Mouse (Mus musculus) effector memory CD4-positive, alpha-beta T cell, adult 7 months (primary cell): Measurements from ENCODE around the gene Rsf1. TPM values are rescaled to one million over a fixed set of nuclear protein-coding genes. Genes with fewer than 3 reads are reported as not detected.

Experiments used
- polyA plus RNA-seq: library from polyadenylated mRNA; unstranded; fragments of 100-300 nt; shearing (Covaris generic); gene quantifications from one replicate; pipeline ENCODE4 v1.2.1, GENCODE M21; 2017

Gene Rsf1
- 44.6 TPM for polyA plus RNA-seq

DNA sequence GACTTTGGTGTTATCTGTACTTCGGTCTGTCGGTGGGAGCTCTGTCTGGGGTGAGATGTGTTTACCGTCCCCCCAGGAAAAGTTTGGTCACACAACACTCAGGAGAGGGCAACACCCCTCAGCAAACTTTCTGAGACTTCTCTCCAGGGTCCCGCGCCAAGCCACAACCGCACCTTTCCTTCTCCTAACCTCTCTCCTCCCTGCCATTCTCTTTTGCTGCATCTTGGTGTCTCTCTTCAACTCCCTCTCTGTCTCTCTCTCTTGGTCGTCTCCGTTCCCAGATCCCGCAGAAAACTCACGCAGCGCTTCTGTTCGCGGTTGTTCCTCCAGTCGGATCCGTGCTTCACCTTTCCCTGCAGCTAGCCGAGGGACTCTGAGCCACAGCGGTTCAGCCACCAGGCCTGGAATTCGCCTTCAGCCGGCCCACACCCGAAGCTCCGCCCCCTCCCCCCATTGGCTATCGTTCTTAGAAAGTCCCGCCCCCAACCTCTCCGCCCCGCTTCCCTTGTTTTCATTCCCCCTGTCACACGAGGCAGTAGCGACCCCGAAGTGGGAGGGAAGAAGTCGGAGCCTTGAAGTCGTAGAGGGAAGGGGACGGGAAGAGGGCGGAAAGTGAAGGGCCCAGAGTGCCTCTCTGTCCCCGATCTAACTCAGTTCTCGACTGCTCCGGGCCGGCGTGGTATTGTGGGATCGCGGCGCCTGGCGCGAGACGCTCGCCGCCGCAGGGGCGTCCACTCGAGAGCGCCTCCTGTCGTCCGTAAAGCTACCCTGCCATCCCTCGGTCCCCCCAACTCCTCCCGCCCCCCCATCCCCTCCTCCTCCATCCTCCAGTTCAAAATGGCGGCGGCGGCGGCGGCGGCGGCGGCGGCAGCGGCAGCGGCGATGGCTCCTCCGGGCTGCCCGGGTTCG, at the start of gene Rsf1, which contains the start of gene Aamdc:
Gene Rsf1, plus strand, starts transcription at position 823 of the 909 bp plus-strand sequence.
Gene Aamdc, minus strand, starts transcription at position 431 of the 909 bp plus-strand sequence.

DNA sequence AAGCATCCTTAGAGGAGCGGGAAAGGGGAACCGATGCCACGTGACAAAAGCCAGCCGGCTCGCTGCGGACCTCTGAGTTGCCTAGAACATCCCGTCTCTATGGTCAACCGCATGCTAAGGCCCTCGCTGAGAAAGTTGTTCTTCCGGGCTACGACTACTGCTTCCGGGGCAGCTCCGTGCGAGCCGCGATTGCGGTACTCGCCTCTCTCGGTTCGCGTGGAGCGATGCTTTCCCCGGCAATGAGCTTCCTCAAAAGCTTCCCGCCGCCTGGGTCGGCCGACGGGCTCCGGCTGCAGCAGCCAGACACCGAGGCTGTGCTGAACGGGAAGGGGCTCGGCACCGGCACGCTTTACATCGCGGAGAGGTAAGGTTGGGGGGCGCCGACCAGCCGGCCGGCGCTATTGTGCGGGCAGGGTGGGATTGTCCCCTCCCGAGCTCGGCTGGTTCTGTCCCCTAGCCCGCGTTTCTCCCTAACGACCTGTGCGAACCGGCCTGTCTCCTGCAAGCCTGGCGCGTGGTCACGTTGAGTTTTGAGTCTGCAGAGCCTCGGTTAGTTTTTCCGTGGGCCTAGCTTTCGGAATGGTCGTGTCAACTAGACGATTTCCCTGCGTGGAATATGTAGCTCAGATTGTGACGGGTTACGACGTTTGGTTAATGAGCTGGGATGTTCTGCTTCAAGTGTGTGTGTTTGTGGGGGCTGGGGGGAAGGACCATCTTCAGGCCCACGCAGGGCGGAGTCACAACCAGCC, 117.0 kb downstream of the Rsf1 start, which contains the start of gene Clns1a:
Gene Clns1a, plus strand, starts transcription at position 129 of the 749 bp plus-strand sequence.

DNA sequence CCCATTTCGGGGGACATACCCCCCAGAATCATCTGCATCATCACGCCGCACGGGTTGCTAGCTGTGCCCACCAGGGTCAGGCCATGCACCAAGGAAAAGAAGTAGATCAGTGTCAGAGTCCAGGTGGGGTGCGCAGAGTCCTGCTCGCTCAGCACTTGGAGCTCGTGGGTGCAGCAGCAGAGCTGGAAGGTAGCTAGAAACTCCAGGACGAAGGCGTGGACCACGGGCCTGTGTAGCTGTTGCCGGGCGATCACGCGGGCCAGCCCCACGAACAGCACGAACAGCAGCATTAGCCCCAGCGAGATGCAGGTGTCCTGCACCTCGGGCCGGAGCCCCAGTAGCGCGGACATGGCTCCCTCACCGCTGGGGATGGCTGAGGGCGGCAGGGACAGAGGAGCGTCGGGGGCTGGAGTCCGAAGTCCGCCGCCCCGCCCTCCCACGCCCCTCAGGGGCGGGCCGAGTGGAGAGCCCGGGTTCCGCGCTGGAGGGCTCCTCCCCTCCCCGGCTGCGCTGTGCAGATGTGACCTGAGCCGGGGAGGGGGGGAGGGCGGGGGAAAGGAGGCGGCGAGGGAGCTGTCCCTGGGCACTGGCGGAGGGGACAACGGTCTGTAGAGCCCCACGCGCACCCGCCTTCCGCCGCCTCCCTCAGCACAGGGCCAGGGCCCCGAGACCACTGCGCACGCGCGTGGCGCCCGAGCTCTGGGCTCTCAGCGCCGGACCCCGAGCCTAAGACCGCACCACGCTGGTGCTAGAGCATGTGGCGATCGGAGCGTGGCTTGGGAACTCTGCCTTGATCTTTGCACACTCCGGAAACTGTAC, 158.2 kb downstream of the Rsf1 start, which contains the start of gene Aqp11:
Gene Aqp11, minus strand, starts transcription at position 652 of the 819 bp plus-strand sequence.

Other genes with a start within 250 kb of the Rsf1 start
- gene Usp35, start 247.9 kb upstream of the Rsf1 start, polyA plus RNA-seq, result 1.2 TPM
- 0.46 TPM for gene Kctd21, start 247.6 kb upstream of the Rsf1 start, polyA plus RNA-seq
- gene Alg8, start 208.3 kb upstream of the Rsf1 start, polyA plus RNA-seq, result 10.7 TPM
- 85.1 TPM for gene Ndufc2, start 179.9 kb upstream of the Rsf1 start, polyA plus RNA-seq
- 0.48 TPM for gene Thrsp, start 162.2 kb upstream of the Rsf1 start, polyA plus RNA-seq
- 0.73 TPM for gene Kctd14, start 128.6 kb upstream of the Rsf1 start, polyA plus RNA-seq
- 32.0 TPM for gene Ints4, start 98.9 kb upstream of the Rsf1 start, polyA plus RNA-seq
- 15.2 TPM for gene Aamdc, start 392 bp upstream of the Rsf1 start, polyA plus RNA-seq
- gene Clns1a, start 116.7 kb downstream of the Rsf1 start, polyA plus RNA-seq, result 67.9 TPM
- 0.28 TPM for gene Aqp11, start 158.4 kb downstream of the Rsf1 start, polyA plus RNA-seq
- 3.5 TPM for gene Pak1, start 208.7 kb downstream of the Rsf1 start, polyA plus RNA-seq